Mouse (Mus musculus) midbrain, embryonic 12.5 days (tissue): Measurements from ENCODE around the gene Igf2. TPM values are rescaled to one million over a fixed set of nuclear protein-coding genes. Genes with fewer than 3 reads are reported as not detected.

Source experiments
- ATAC-seq: fragments of 200-750 bp; cut with Nextera tagmentation; 2 replicates; pipeline ENCODE4 v1.8.0; 2017; ENCODE audit warnings: low read depth, moderate TSS enrichment, moderate library complexity; ENCODE audit not compliant: low FRiP score
- H3K27ac ChIP-seq: fragments of 300-500 bp; sonication (generic); replicated peaks from 2 replicates; pipeline ENCODE4 v1.5.1; 2016; ENCODE audit warnings: mild to moderate bottlenecking
- H3K27me3 ChIP-seq: fragments of 300-500 bp; sonication (generic); 2 replicates; pipeline ENCODE4 v1.6.1; 2016; ENCODE audit warnings: mild to moderate bottlenecking
- H3K36me3 ChIP-seq: fragments of 300-500 bp; sonication (generic); 2 replicates; pipeline ENCODE4 v1.6.1; 2016
- H3K4me1 ChIP-seq: fragments of 300-500 bp; sonication (generic); 2 replicates; pipeline ENCODE4 v1.6.1; 2016
- H3K4me2 ChIP-seq: fragments of 300-500 bp; sonication (generic); replicated peaks from 2 replicates; pipeline ENCODE4 v1.6.1; 2016; ENCODE audit warnings: mild to moderate bottlenecking, moderate library complexity
- H3K4me3 ChIP-seq: fragments of 300-500 bp; sonication (generic); 2 replicates; pipeline ENCODE4 v1.5.1; 2016; ENCODE audit warnings: mild to moderate bottlenecking
- H3K9ac ChIP-seq: fragments of 300-500 bp; sonication (generic); replicated peaks from 2 replicates; pipeline ENCODE4 v1.6.1; 2016; ENCODE audit warnings: mild to moderate bottlenecking, moderate library complexity
- H3K9me3 ChIP-seq: fragments of 300-500 bp; sonication (generic); 2 replicates; pipeline ENCODE4 v1.6.1; 2016; ENCODE audit warnings: mild to moderate bottlenecking
- WGBS: fragments of 180-500 bp; shearing (Covaris S2); methylation state at CpG from one replicate; pipeline ENCODE4 v1.1.7; 2016; 5-methylcytosine and 5-hydroxymethylcytosine counted together
- polyA plus RNA-seq: library from polyadenylated mRNA; unstranded; fragments of >200 nt; fragmentation: Nextera tagmentation; extraction: Ambion mirVana; gene quantifications from 2 replicates; pipeline ENCODE4 v1.2.1, GENCODE M21; 2016

Gene Igf2
- polyA plus RNA-seq, 1 experiment from 2014 or later: 211 TPM

GRCm38 (mm10) chr7:142657821-142658614, 8.6 kb downstream of the Igf2 start:
- no peaks in the 10 kb centered on the region for H3K36me3 ChIP-seq
- H3K4me1 ChIP-seq: peaks cover 26% of the 10 kb centered on the region
- no peak overlapping the region for H3K27ac ChIP-seq
- no peak for ATAC-seq
- H3K9ac ChIP-seq: peak overlapping the region; percentile 47; the same call in 1 of the 2 replicates
- H3K27me3 ChIP-seq: peaks cover 94% of the 10 kb centered on the region
- H3K9me3 ChIP-seq: no peaks in the 10 kb centered on the region
- under 1% methylated on average over 34 of the region's 34 CpGs for WGBS
- peak overlapping the region; percentile 43 for H3K4me3 ChIP-seq
- H3K4me2 ChIP-seq: peak overlapping the region; percentile 52

- Histone ChIP-seq H3K9ac (no peak overlapping the region), H3K4me3 (peak overlapping the region; percentile 9; the same call in 1 of the 2 replicates)
Measured at GRCm38 (mm10) chr7:142657341-142657791, 9.2 kb downstream of the Igf2 start.

GRCm38 (mm10) chr7:142656055-142656454, 10.6 kb downstream of the Igf2 start:
- ATAC-seq: no peak
- Histone ChIP-seq H3K9ac (no peak overlapping the region), H3K4me2 (no peak overlapping the region), H3K9me3 (no peaks in the 10 kb centered on the region), H3K4me3 (no peak overlapping the region), H3K27ac (no peak overlapping the region), H3K36me3 (no peaks in the 10 kb centered on the region), H3K4me1 (peaks cover 26% of the 10 kb centered on the region), H3K27me3 (peaks cover 96% of the 10 kb centered on the region)
- WGBS: 38% methylated on average over 4 of the region's 4 CpGs

More at GRCm38 (mm10) chr7:142657341-142657791, 9.2 kb downstream of the Igf2 start:
- Histone ChIP-seq H3K27ac (no peak overlapping the region), H3K4me2 (no peak overlapping the region), H3K27me3 (peaks cover 94% of the 10 kb centered on the region), H3K4me1 (peaks cover 26% of the 10 kb centered on the region), H3K9me3 (no peaks in the 10 kb centered on the region), H3K36me3 (no peaks in the 10 kb centered on the region)
- ATAC-seq: no peak
- 2% methylated on average over 6 of the region's 9 CpGs for WGBS

- Histone ChIP-seq H3K27me3 (peaks cover 96% of the 10 kb centered on the region), H3K36me3 (no peaks in the 10 kb centered on the region), H3K4me3 (no peak overlapping the region), H3K9ac (no peak overlapping the region), H3K4me2 (no peak overlapping the region), H3K27ac (no peak overlapping the region), H3K9me3 (no peaks in the 10 kb centered on the region), H3K4me1 (peaks cover 23% of the 10 kb centered on the region)
- ATAC-seq: no peak
- 6% methylated on average over 11 of the region's 11 CpGs for WGBS
Measured at GRCm38 (mm10) chr7:142655633-142656032, 11.0 kb downstream of the Igf2 start.

GRCm38 (mm10) chr7:142653726-142654125, 12.9 kb downstream of the Igf2 start:
- peaks cover 88% of the 10 kb centered on the region for H3K27me3 ChIP-seq
- no peaks in the 10 kb centered on the region for H3K9me3 ChIP-seq
- H3K4me2 ChIP-seq: no peak overlapping the region
- peaks cover 11% of the 10 kb centered on the region for H3K4me1 ChIP-seq
- H3K36me3 ChIP-seq: no peaks in the 10 kb centered on the region
- H3K4me3 ChIP-seq: no peak overlapping the region
- no peak overlapping the region for H3K27ac ChIP-seq
- no peak overlapping the region for H3K9ac ChIP-seq
- 11% methylated on average over 18 of the region's 18 CpGs for WGBS
- ATAC-seq: no peak

- no peaks in the 10 kb centered on the region for H3K4me1 ChIP-seq
- no peak overlapping the region for H3K27ac ChIP-seq
- H3K4me3 ChIP-seq: no peak overlapping the region
- H3K36me3 ChIP-seq: no peaks in the 10 kb centered on the region
- H3K27me3 ChIP-seq: peaks cover 25% of the 10 kb centered on the region
- WGBS: 31% methylated on average over 6 of the region's 6 CpGs
- H3K9ac ChIP-seq: no peak overlapping the region
- no peaks in the 10 kb centered on the region for H3K9me3 ChIP-seq
- no peak overlapping the region for H3K4me2 ChIP-seq
- no peak for ATAC-seq
Measured at GRCm38 (mm10) chr7:142646676-142647075, 19.9 kb downstream of the Igf2 start.

GRCm38 (mm10) chr7:142645045-142645444, 21.6 kb downstream of the Igf2 start:
- Histone ChIP-seq H3K27ac (no peak overlapping the region), H3K4me2 (no peak overlapping the region), H3K27me3 (peaks cover 9% of the 10 kb centered on the region), H3K9me3 (no peaks in the 10 kb centered on the region), H3K4me3 (no peak overlapping the region), H3K4me1 (no peaks in the 10 kb centered on the region), H3K9ac (no peak overlapping the region), H3K36me3 (no peaks in the 10 kb centered on the region)
- 57% methylated on average over 5 of the region's 5 CpGs for WGBS
- no peak for ATAC-seq

- Histone ChIP-seq H3K27ac (no peak overlapping the region), H3K9me3 (no peaks in the 10 kb centered on the region), H3K9ac (no peak overlapping the region)
Measured at GRCm38 (mm10) chr7:142636178-142636577, 30.4 kb downstream of the Igf2 start.

GRCm38 (mm10) chr7:142630691-142631090, 35.9 kb downstream of the Igf2 start:
- no peak overlapping the region for H3K9ac ChIP-seq
- no peak for ATAC-seq
- no peak overlapping the region for H3K27ac ChIP-seq
- WGBS: 90% methylated on average over 10 of the region's 10 CpGs
- H3K9me3 ChIP-seq: no peaks in the 10 kb centered on the region
- no peak overlapping the region for H3K4me3 ChIP-seq
- H3K36me3 ChIP-seq: no peaks in the 10 kb centered on the region
- H3K4me1 ChIP-seq: no peaks in the 10 kb centered on the region
- H3K27me3 ChIP-seq: no peaks in the 10 kb centered on the region
- no peak overlapping the region for H3K4me2 ChIP-seq

More at GRCm38 (mm10) chr7:142636178-142636577, 30.4 kb downstream of the Igf2 start:
- Histone ChIP-seq H3K27me3 (no peaks in the 10 kb centered on the region), H3K36me3 (no peaks in the 10 kb centered on the region), H3K4me1 (peaks cover 4% of the 10 kb centered on the region; the same call in 1 of the 2 replicates), H3K4me2 (no peak overlapping the region), H3K4me3 (no peak overlapping the region)
- no peak for ATAC-seq

- Histone ChIP-seq H3K4me2 (no peak overlapping the region), H3K9me3 (no peaks in the 10 kb centered on the region), H3K27ac (no peak overlapping the region), H3K36me3 (no peaks in the 10 kb centered on the region), H3K4me3 (no peak overlapping the region), H3K27me3 (no peaks in the 10 kb centered on the region), H3K4me1 (no peaks in the 10 kb centered on the region), H3K9ac (no peak overlapping the region)
- 89% methylated on average over 6 of the region's 6 CpGs for WGBS
- ATAC-seq: no peak
Measured at GRCm38 (mm10) chr7:142629806-142630205, 36.8 kb downstream of the Igf2 start.

GRCm38 (mm10) chr7:142622180-142622579, 44.4 kb downstream of the Igf2 start:
- H3K9me3 ChIP-seq: no peaks in the 10 kb centered on the region
- ATAC-seq: no peak
- no peak overlapping the region for H3K4me2 ChIP-seq
- no peak overlapping the region for H3K9ac ChIP-seq
- H3K36me3 ChIP-seq: no peaks in the 10 kb centered on the region
- H3K27me3 ChIP-seq: no peaks in the 10 kb centered on the region
- H3K4me1 ChIP-seq: no peaks in the 10 kb centered on the region
- H3K27ac ChIP-seq: no peak overlapping the region
- H3K4me3 ChIP-seq: no peak overlapping the region
- WGBS: 77% methylated on average over 4 of the region's 4 CpGs

- Histone ChIP-seq H3K9me3 (no peaks in the 10 kb centered on the region), H3K4me3 (no peak overlapping the region), H3K4me2 (no peak overlapping the region), H3K36me3 (no peaks in the 10 kb centered on the region), H3K4me1 (peaks cover 18% of the 10 kb centered on the region), H3K9ac (no peak overlapping the region), H3K27ac (no peak overlapping the region), H3K27me3 (no peaks in the 10 kb centered on the region)
- WGBS: 68% methylated on average over 2 of the region's 2 CpGs
- ATAC-seq: no peak
Measured at GRCm38 (mm10) chr7:142613077-142613476, 53.5 kb downstream of the Igf2 start.
